Mouse (Mus musculus) heart, postnatal 36 days (tissue): ENCODE results near the gene Zfp790. TPM values are rescaled to one million over a fixed set of nuclear protein-coding genes. Genes with fewer than 3 reads are reported as not detected.
"Not testable (repeated sequence)": the region's sequence is repeated elsewhere in the genome, so short reads cannot be mapped to it uniquely, and the experiment has no call there.

Source experiments
- DNase-seq, 2 experiments: peaks; one replicate each; pipeline ENCODE4 v3.0.0; 2021 to 2022
- intact Hi-C: fragments of 180-260 bp; cut with DNase I; formaldehyde crosslinking; loops from one replicate; pipeline ENCODE4 v1.15.1; 2025
- microRNA-seq, 2 experiments: library from miRNA; unstranded; fragments of <30 nt; microRNA quantifications; one replicate each; pipeline ENCODE4 v1.2.0; 2021; ENCODE audit warnings: borderline number of aligned reads in 2 of 2
- total RNA-seq, 2 experiments: library from RNA; stranded (reverse); gene quantifications; 2 replicates each; pipeline ENCODE4 v1.2.3; 2021

Zfp790 gene
- total RNA-seq, 2 experiments from 2014 or later = 10.9 to 11.9 TPM

- intact Hi-C loops = no loop called here
Measured at GRCm38 (mm10) chr7:29836816-29837215, 20.9 kb downstream of the Zfp790 start.

GRCm38 (mm10) chr7:29839256-29839655 lies 23.3 kb downstream of the Zfp790 start:
- intact Hi-C loops = no loop called here
- no peak for DNase-seq

More at GRCm38 (mm10) chr7:29836816-29837215, 20.9 kb downstream of the Zfp790 start:
- DNase-seq = no peak

- intact Hi-C loops = no loop called here
Measured at GRCm38 (mm10) chr7:29842105-29842504, 26.2 kb downstream of the Zfp790 start.

GRCm38 (mm10) chr7:29844616-29845015 lies 28.7 kb downstream of the Zfp790 start:
- intact Hi-C loops = no loop called here
- DNase-seq = no peak

More at GRCm38 (mm10) chr7:29842105-29842504, 26.2 kb downstream of the Zfp790 start:
- DNase-seq = no peak

- intact Hi-C loops = loop anchor here (5.0 kb wide), 2 partner anchors 86 to 129 kb away; partner anchors contain the start of genes Zfp568 and Zfp84
- no peak for DNase-seq
Measured at GRCm38 (mm10) chr7:29852831-29853218, 36.9 kb downstream of the Zfp790 start.

GRCm38 (mm10) chr7:29853219-29853842 lies 37.4 kb downstream of the Zfp790 start, which contains the start of gene Zfp940:
TSS of gene Zfp940 (minus strand) at chr7:29853669.
- peak; percentile 83 to 85 for DNase-seq
- intact Hi-C loops = loop anchor here (5.0 kb wide), 2 partner anchors 86 to 129 kb away; partner anchors contain the start of genes Zfp568 and Zfp84

GRCm38 (mm10) chr7:29859532-29860517 lies 43.9 kb downstream of the Zfp790 start, which contains the start of gene Zfp420:
TSS of gene Zfp420 (plus strand) at chr7:29859979.
- DNase-seq = peak; percentile 83 to 84
- intact Hi-C loops = loop anchor here (2.0 kb wide), 2 partner anchors 41 to 49 kb away; partner anchors contain the start of gene Zfp383

GRCm38 (mm10) chr7:29861660-29862059 lies 45.7 kb downstream of the Zfp790 start:
- intact Hi-C loops = no loop called here
- no peak for DNase-seq

- intact Hi-C loops = no loop called here
- no peak for DNase-seq
Measured at GRCm38 (mm10) chr7:29874256-29874655, 58.3 kb downstream of the Zfp790 start.

GRCm38 (mm10) chr7:29877561-29877960 lies 61.6 kb downstream of the Zfp790 start:
- intact Hi-C loops, DNase-seq: not testable (repeated sequence)

- no peak for DNase-seq
- intact Hi-C loops = no loop called here
Measured at GRCm38 (mm10) chr7:29880056-29880455, 64.1 kb downstream of the Zfp790 start.

Small RNAs within 50 kb of the gene (microRNA-seq; reads per million reads assigned to microRNA genes)
- 2.7 to 3.6 reads per million in 2 experiments for gene Mir1964

Other genes starting within 250 kb of the Zfp790 start
- gene Catsperg2, start 89.1 kb upstream of the Zfp790 start, total RNA-seq = not detected
- 10 to 100 TPM in 1 of 2 experiments, 1 to 10 TPM in 1; 9.8 to 11.4 TPM for gene Zfp84, start 47.6 kb upstream of the Zfp790 start, total RNA-seq
- gene Zfp30, start 32.1 kb upstream of the Zfp790 start, total RNA-seq = 1 to 10 TPM; 5.2 to 5.7 TPM
- under 1 TPM; 0.39 to 0.49 TPM for gene Zfp940, start 37.6 kb downstream of the Zfp790 start, total RNA-seq
- gene Zfp420, start 43.9 kb downstream of the Zfp790 start, total RNA-seq = 1 to 10 TPM; 2.9 TPM
- 1 to 10 TPM; 7.9 to 8.9 TPM for gene Zfp27, start 90.5 kb downstream of the Zfp790 start, total RNA-seq
- gene Zfp383, start 92.1 kb downstream of the Zfp790 start, total RNA-seq = 1 to 10 TPM; 6.1 to 9.9 TPM
- gene Zfp74, start 138.0 kb downstream of the Zfp790 start, total RNA-seq = 1 to 10 TPM; 5.9 TPM
- gene Zfp568, start 167.8 kb downstream of the Zfp790 start, total RNA-seq = 10 to 100 TPM; 22.0 to 22.7 TPM
- gene Zfp14, start 235.3 kb downstream of the Zfp790 start, total RNA-seq = 1 to 10 TPM; 2.4 to 2.7 TPM